Mouse (Mus musculus) forebrain, embryonic 14.5 days (tissue): ENCODE measurements around the gene Gm12184. TPM values are rescaled to one million over a fixed set of nuclear protein-coding genes. Genes with fewer than 3 reads are reported as not detected.

Experiments
- ATAC-seq: fragments of 200-750 bp; cut with Nextera tagmentation; 2 replicates; pipeline ENCODE4 v1.8.0; 2017; ENCODE audit warnings: mild to moderate bottlenecking, moderate library complexity
- DNase-seq: peaks from one replicate; pipeline ENCODE4 v3.0.0-alpha.2; 2015; ENCODE audit warnings: low spot score
- H3K27ac ChIP-seq: fragments of 300-500 bp; sonication (generic); 2 replicates; pipeline ENCODE4 v1.5.1; 2014; ENCODE audit warnings: low read depth, mild to moderate bottlenecking, control low read depth, low read length, moderate library complexity
- H3K27me3 ChIP-seq: fragments of 300-500 bp; sonication (generic); replicated peaks from 2 replicates; pipeline ENCODE4 v1.6.1; 2014; ENCODE audit warnings: low read length, control low read depth, mixed read lengths; ENCODE audit not compliant: control insufficient read depth, insufficient read depth
- H3K36me3 ChIP-seq: fragments of 300-500 bp; sonication (generic); 2 replicates; pipeline ENCODE4 v1.6.1; 2014; ENCODE audit warnings: low read length, control low read depth; ENCODE audit not compliant: control insufficient read depth, insufficient read depth
- H3K4me1 ChIP-seq: fragments of 300-500 bp; sonication (generic); 2 replicates; pipeline ENCODE4 v1.6.1; 2014; ENCODE audit warnings: antibody characterized with exemption, low read length, control low read depth; ENCODE audit not compliant: control insufficient read depth, insufficient read depth
- H3K4me2 ChIP-seq: fragments of 300-500 bp; sonication (generic); 2 replicates; pipeline ENCODE4 v1.6.1; 2014; ENCODE audit warnings: mild to moderate bottlenecking, control low read depth, low read length
- H3K4me3 ChIP-seq: fragments of 300-500 bp; sonication (generic); 2 replicates; pipeline ENCODE4 v1.5.1; 2014; ENCODE audit warnings: low read depth, low read length, control low read depth
- H3K9ac ChIP-seq: fragments of 300-500 bp; sonication (generic); 2 replicates; pipeline ENCODE4 v1.6.1; 2014; ENCODE audit warnings: mild to moderate bottlenecking, low read length, control low read depth, moderate library complexity
- H3K9me3 ChIP-seq: fragments of 300-500 bp; sonication (generic); replicated peaks from 2 replicates; pipeline ENCODE4 v1.6.1; 2016; ENCODE audit warnings: low read length, control low read depth, mixed read lengths; ENCODE audit not compliant: control insufficient read depth
- WGBS: fragments of 180-500 bp; shearing (Covaris S2); extraction: QIAGEN DNeasy Blood & Tissue Kit; methylation state at CpG from one replicate; pipeline ENCODE4 v1.1.7; 2014; 5-methylcytosine and 5-hydroxymethylcytosine counted together
- polyA plus RNA-seq: library from polyadenylated mRNA; unstranded; fragments of >200 nt; fragmentation: Nextera tagmentation; extraction: Ambion mirVana; gene quantifications from 2 replicates; pipeline ENCODE4 v1.2.1, GENCODE M21; 2014

Gene Gm12184
- polyA plus RNA-seq, 1 experiment from 2014 or later = 3.5 TPM

DNA sequence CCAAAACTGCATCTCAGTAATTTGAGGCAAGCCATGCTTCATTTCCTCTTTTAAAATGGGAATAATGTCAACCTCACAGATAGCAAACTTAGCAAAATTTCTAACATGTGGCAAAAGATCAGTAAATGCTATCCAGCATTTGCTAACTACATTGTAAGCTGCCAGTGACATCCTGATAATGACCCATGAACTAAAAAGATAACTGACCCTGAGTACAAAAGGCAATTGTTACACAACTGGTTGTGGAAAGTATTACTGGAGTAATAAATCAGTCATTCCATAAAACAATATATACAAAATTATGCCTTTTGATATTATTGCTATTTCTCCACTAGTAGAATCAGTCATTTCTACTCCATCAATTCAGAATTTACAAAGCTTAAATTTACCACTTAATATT is 12.7 kb downstream of the Gm12184 start:
- Histone ChIP-seq H3K9ac (no peak overlapping the region), H3K9me3 (no peaks in the 10 kb centered on the region)

DNA sequence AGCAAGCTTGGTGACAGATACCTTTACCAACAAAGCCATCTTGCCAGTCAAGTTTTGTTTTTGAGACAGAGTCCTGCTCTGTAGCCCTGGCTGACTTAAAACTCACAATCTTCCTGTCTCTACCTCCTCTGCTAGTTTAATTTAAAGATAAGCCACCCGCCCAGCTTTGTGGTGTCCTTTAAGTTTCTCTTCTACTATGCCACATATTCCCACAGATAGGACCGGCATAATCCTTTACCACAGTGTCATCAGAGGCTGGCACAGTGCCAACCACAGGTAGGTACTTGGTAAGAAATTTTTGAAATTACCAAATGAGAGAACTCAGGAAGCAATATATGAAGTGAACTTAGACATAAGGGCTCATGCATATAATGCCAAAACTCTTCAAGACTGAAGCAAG is 16.3 kb downstream of the Gm12184 start:
- no peak overlapping the region for H3K9ac ChIP-seq
- H3K4me1 ChIP-seq = peaks cover 6% of the 10 kb centered on the region
- WGBS = 88% methylated on average over 2 of the region's 2 CpGs
- no peak overlapping the region for H3K27ac ChIP-seq
- H3K4me2 ChIP-seq = no peak overlapping the region
- H3K27me3 ChIP-seq = no peaks in the 10 kb centered on the region
- no peak for ATAC-seq
- H3K36me3 ChIP-seq = peaks cover 82% of the 10 kb centered on the region
- no peaks in the 10 kb centered on the region for H3K9me3 ChIP-seq
- H3K4me3 ChIP-seq = no peak overlapping the region
- no peak for DNase-seq

More for the DNA sequence above, 12.7 kb downstream of the Gm12184 start:
- no peaks in the 10 kb centered on the region for H3K27me3 ChIP-seq
- ATAC-seq = no peak
- no peak overlapping the region for H3K27ac ChIP-seq
- peaks cover 14% of the 10 kb centered on the region for H3K4me1 ChIP-seq
- no peak overlapping the region for H3K4me3 ChIP-seq
- no peak for DNase-seq
- peaks cover 51% of the 10 kb centered on the region for H3K36me3 ChIP-seq
- no peak overlapping the region for H3K4me2 ChIP-seq

DNA sequence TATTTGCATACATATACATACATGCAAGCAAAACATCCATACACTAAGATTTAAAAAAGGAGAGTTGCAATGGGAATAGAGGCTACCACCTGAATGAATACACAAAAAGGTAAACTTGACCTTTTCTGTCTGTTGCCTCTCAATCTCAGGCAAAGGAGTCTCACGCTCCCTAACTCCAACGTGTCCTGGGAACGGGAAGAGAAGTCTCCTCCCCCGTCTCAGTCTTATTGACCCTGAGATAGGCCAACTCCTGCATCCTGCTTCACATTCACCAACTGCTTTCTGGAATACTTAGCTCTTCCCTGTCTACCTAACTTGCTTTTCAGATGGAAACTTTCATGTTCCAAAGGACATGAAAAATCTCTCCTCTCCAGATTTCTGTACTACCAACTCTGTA is 17.0 kb downstream of the Gm12184 start:
- 72% methylated on average over 4 of the region's 4 CpGs for WGBS
- no peaks in the 10 kb centered on the region for H3K4me1 ChIP-seq
- H3K36me3 ChIP-seq = peaks cover 86% of the 10 kb centered on the region
- ATAC-seq = no peak
- DNase-seq = no peak
- no peaks in the 10 kb centered on the region for H3K27me3 ChIP-seq
- H3K4me2 ChIP-seq = no peak overlapping the region
- no peak overlapping the region for H3K27ac ChIP-seq
- H3K4me3 ChIP-seq = no peak overlapping the region
- no peaks in the 10 kb centered on the region for H3K9me3 ChIP-seq
- H3K9ac ChIP-seq = no peak overlapping the region

DNA sequence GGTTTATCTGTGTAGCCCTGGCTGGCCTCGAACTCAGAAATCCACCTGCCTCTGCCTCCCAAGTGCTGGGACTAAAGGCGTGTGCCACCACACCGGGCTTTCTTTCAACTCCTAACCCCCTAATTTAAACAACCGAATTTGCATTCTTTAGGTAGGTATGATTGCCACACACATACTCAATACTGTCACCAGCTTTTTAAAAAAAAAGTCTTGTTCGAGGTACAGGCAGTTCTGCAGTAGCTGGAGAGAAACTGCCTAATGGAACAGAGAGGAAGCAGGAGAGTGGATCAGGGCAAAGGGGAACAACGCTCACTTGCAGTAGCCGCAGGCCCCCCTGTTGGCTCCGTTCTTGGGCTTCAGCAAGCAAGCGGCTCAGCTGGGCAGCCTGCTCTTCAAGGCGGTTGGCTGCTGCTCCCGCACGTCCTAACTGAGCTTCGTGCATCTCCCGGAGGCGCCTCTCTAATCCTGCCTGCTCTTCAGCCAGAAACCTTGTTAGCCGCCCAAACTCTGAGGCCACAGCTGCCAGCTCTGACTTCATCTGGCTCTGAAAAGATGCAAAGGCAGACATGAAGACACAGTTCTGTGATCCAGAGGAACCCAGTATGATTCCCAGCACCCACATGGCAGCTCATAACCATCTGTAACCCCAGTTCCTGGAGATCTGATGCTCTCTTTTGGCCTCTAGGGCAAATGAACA is 17.6 kb downstream of the Gm12184 start:
- Histone ChIP-seq H3K4me3 (no peak overlapping the region), H3K9me3 (no peaks in the 10 kb centered on the region), H3K4me1 (no peaks in the 10 kb centered on the region), H3K9ac (no peak overlapping the region), H3K27ac (no peak overlapping the region), H3K36me3 (peaks cover 87% of the 10 kb centered on the region), H3K4me2 (no peak overlapping the region), H3K27me3 (no peaks in the 10 kb centered on the region)
- DNase-seq = no peak
- WGBS = 66% methylated on average over 16 of the region's 16 CpGs
- ATAC-seq = peak; percentile 22; the same call in 1 of the 2 replicates

DNA sequence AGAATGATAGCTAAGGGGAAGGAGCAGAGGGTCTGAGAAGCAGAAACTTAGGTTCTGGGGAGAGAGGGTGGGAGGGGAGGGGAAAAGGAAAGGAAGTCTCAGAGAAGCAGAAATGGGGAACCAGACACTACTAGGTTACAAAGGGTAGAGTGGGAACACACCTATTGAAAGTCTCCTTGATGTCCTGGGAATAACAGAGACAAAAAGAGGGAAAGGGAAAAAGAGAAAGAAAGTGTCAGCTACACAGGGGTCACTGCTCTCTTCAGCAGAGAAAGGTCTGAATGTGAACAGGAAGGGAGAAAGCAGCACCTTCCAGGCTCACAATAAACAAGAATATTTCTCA is 18.2 kb downstream of the Gm12184 start:
- no peaks in the 10 kb centered on the region for H3K27me3 ChIP-seq
- H3K27ac ChIP-seq = no peak overlapping the region
- H3K9ac ChIP-seq = no peak overlapping the region
- no peaks in the 10 kb centered on the region for H3K9me3 ChIP-seq
- no peak overlapping the region for H3K4me3 ChIP-seq
- ATAC-seq = no peak
- DNase-seq = no peak
- no peaks in the 10 kb centered on the region for H3K4me1 ChIP-seq
- peaks cover 94% of the 10 kb centered on the region for H3K36me3 ChIP-seq
- no peak overlapping the region for H3K4me2 ChIP-seq

DNA sequence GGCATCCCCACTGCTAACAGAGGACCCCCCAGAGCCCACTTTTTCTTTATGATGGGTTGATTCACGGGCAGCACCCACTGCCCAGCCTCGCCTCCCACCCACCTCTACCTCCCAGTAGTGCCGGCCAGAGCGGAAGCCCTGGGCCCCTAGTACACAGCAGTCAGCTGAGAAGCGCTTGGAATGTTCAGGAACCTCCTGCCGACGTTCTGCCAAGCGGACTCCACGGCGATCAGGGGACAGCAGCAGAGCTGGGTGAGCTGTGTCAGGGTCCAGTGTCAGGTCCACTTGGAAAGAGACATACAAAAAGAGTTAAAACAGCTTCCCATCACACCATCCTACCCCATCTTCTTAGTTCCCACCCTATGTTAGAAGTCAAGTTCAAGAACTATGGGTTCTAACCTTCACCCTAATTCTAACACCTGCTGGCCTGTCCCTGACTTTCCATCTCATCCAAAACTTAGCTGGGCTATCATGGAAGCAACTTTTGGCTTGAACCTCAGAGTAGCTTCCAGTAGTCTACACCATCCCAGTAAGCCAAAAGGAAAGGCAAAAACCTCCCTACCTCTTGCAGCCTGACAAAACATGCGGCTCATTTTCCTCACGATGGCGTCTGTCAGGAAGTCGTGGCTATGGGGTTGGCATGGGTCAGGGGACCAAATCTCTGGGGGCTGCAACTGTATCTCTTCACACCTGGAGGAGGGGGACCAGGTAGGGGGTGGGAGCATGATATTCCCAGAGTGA is 18.7 kb downstream of the Gm12184 start:
- no peak overlapping the region for H3K4me2 ChIP-seq
- peaks cover 99% of the 10 kb centered on the region for H3K36me3 ChIP-seq
- no peaks in the 10 kb centered on the region for H3K4me1 ChIP-seq
- no peaks in the 10 kb centered on the region for H3K9me3 ChIP-seq
- H3K9ac ChIP-seq = no peak overlapping the region
- WGBS = 71% methylated on average over 14 of the region's 14 CpGs
- H3K4me3 ChIP-seq = no peak overlapping the region
- ATAC-seq (peak; percentile 27), DNase-seq (no peak)
- no peaks in the 10 kb centered on the region for H3K27me3 ChIP-seq
- H3K27ac ChIP-seq = no peak overlapping the region

DNA sequence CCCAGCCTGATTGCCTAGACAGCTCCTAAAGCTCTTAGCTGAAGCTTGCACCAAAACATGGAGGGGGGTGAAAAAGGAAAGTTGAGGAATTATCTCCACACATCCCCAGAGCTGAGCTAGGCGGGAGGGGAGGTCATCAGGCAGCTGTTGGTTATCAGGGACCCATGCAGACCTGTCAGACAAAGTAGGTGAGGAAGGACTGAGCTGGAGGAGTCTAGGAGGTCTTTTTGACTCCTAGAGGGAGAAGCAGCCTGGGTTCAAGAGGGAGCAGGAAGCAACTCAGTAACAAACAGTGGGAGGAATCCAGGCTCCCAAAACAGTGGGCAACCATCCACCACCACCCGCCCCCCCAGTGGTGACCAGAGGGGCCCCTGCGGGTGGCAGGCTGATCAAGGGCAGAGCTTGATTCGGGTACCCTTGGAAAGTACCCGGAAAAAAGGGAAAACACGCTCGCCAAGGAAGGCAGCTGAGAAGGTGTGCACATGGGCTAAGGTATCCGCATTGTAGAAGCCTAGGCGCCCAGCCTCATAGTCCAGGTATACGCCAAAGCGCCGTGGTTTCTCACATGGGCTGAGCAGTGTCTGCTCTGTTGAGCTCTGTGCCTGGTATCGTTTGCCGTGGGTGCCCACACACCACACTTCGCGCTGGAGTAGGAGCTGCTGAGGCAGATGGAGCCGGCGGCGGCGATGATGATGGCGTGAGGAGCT is 19.4 kb downstream of the Gm12184 start:
- no peak overlapping the region for H3K4me2 ChIP-seq
- H3K4me3 ChIP-seq = no peak overlapping the region
- peaks cover under 1% of the 10 kb centered on the region; the same call in 1 of the 2 replicates for H3K4me1 ChIP-seq
- no peaks in the 10 kb centered on the region for H3K27me3 ChIP-seq
- ATAC-seq (peak; percentile 38), DNase-seq (no peak)
- peaks cover 99% of the 10 kb centered on the region for H3K36me3 ChIP-seq
- no peak overlapping the region for H3K9ac ChIP-seq
- no peaks in the 10 kb centered on the region for H3K9me3 ChIP-seq
- H3K27ac ChIP-seq = no peak overlapping the region
- 53% methylated on average over 21 of the region's 21 CpGs for WGBS

DNA sequence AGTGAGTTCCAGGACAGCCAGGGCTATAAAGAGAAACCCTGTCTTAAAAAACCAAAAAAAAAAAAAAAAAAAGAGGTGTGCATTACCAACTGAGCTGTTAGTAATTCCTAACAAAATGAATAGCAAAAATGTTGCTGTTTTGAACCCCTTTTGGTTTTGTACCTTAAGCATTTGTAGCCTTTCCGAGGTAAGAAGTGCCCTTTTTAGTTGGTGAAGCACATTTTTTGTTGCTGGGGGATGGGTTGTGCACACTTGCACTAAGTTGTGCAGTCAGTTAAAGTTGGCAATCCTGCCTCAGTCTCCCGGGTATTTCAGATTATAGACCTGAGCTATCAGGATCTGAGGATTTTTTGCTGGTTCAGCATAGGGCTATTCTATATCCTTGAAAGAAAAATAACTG is 21.5 kb downstream of the Gm12184 start:
- Histone ChIP-seq H3K27me3 (no peaks in the 10 kb centered on the region), H3K4me3 (no peak overlapping the region), H3K9ac (no peak overlapping the region), H3K36me3 (peaks cover 88% of the 10 kb centered on the region), H3K9me3 (no peaks in the 10 kb centered on the region), H3K4me2 (no peak overlapping the region), H3K27ac (no peak overlapping the region), H3K4me1 (peaks cover 11% of the 10 kb centered on the region)
- no peak for DNase-seq
- WGBS = 89% methylated on average over 2 of the region's 2 CpGs
- ATAC-seq = no peak

DNA sequence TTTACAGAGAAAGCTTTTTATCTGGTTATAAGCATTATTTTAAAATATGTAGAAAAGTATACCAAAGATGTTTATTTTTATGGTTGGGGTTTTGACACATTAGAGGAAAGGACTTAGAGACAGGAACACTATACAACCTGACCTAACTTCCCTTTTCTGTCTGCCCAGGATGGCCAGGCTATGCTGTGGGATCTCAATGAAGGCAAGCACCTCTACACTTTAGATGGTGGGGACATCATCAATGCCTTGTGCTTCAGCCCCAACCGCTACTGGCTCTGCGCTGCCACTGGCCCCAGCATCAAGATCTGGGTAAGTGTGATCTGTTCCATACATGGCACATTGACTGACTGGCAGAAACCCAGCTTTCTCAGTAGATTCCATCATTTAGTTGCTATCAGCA is 22.5 kb downstream of the Gm12184 start:
- DNase-seq = no peak
- no peak for ATAC-seq
- WGBS = 93% methylated on average over 2 of the region's 2 CpGs
- Histone ChIP-seq H3K27me3 (no peaks in the 10 kb centered on the region), H3K4me2 (no peak overlapping the region), H3K4me1 (peaks cover 15% of the 10 kb centered on the region), H3K36me3 (peaks cover 79% of the 10 kb centered on the region), H3K4me3 (no peak overlapping the region), H3K27ac (no peak overlapping the region), H3K9me3 (no peaks in the 10 kb centered on the region), H3K9ac (no peak overlapping the region)
